Mouse (Mus musculus): ENCODE data around the gene Gne. TPM values are rescaled to one million over a fixed set of nuclear protein-coding genes. Genes with fewer than 3 reads are reported as not detected.

Gene Gne
- polyA plus RNA-seq, 1 experiment from 2014 or later = 23.2 TPM

- no peak overlapping the region for H3K27ac ChIP-seq (ENCODE audit: low read depth, low read length)
- WGBS = 88% methylated on average over 13 of the region's 13 CpGs
- H3K4me2 ChIP-seq (ENCODE audit: low read depth) = no peak overlapping the region
- no peak for ATAC-seq (ENCODE audit: insufficient read depth, low FRiP score, low TSS enrichment)
- no peak overlapping the region for H3K4me3 ChIP-seq (ENCODE audit: low read depth, low read length)
- no peaks in the 10 kb centered on the region for H3K36me3 ChIP-seq (ENCODE audit: control insufficient read depth, insufficient read depth, low read length)
- H3K4me1 ChIP-seq (ENCODE audit: control insufficient read depth, insufficient read depth, low read length) = no peaks in the 10 kb centered on the region
- no peak overlapping the region for H3K9ac ChIP-seq (ENCODE audit: low read length)
- no peak for DNase-seq (ENCODE audit: low spot score)
- H3K27me3 ChIP-seq (ENCODE audit: control insufficient read depth, insufficient read depth, low read length) = no peaks in the 10 kb centered on the region
- H3K9me3 ChIP-seq (ENCODE audit: control insufficient read depth, low read length) = no peaks in the 10 kb centered on the region
Measured at GRCm38 (mm10) chr4:44084602-44085325, 787 bp upstream of the Gne start.

- H3K4me1 ChIP-seq (ENCODE audit: control insufficient read depth, insufficient read depth, low read length) = no peaks in the 10 kb centered on the region
- ATAC-seq (ENCODE audit: insufficient read depth, low FRiP score, low TSS enrichment) = no peak
- 87% methylated on average over 7 of the region's 7 CpGs for WGBS
- H3K4me2 ChIP-seq (ENCODE audit: low read depth) = no peak overlapping the region
- no peaks in the 10 kb centered on the region for H3K9me3 ChIP-seq (ENCODE audit: control insufficient read depth, low read length)
- no peaks in the 10 kb centered on the region for H3K36me3 ChIP-seq (ENCODE audit: control insufficient read depth, insufficient read depth, low read length)
- DNase-seq (ENCODE audit: low spot score) = no peak
- H3K9ac ChIP-seq (ENCODE audit: low read length) = no peak overlapping the region
- no peaks in the 10 kb centered on the region for H3K27me3 ChIP-seq (ENCODE audit: control insufficient read depth, insufficient read depth, low read length)
- H3K4me3 ChIP-seq (ENCODE audit: low read depth, low read length) = no peak overlapping the region
- H3K27ac ChIP-seq (ENCODE audit: low read depth, low read length) = no peak overlapping the region
Measured at GRCm38 (mm10) chr4:44078358-44078933, 5.5 kb downstream of the Gne start.

- H3K4me1 ChIP-seq (ENCODE audit: control insufficient read depth, insufficient read depth, low read length) = peaks cover 6% of the 10 kb centered on the region
- DNase-seq (ENCODE audit: low spot score) = no peak
- H3K4me3 ChIP-seq (ENCODE audit: low read depth, low read length) = no peak overlapping the region
- no peaks in the 10 kb centered on the region for H3K36me3 ChIP-seq (ENCODE audit: control insufficient read depth, insufficient read depth, low read length)
- no peaks in the 10 kb centered on the region for H3K9me3 ChIP-seq (ENCODE audit: control insufficient read depth, low read length)
- H3K27me3 ChIP-seq (ENCODE audit: control insufficient read depth, insufficient read depth, low read length) = no peaks in the 10 kb centered on the region
- no peak overlapping the region for H3K4me2 ChIP-seq (ENCODE audit: low read depth)
- WGBS = 70% methylated on average over 4 of the region's 4 CpGs
- ATAC-seq (ENCODE audit: insufficient read depth, low FRiP score, low TSS enrichment) = no peak
- H3K27ac ChIP-seq (ENCODE audit: low read depth, low read length) = no peak overlapping the region
- H3K9ac ChIP-seq (ENCODE audit: low read length) = no peak overlapping the region
Measured at GRCm38 (mm10) chr4:44074422-44074821, 9.6 kb downstream of the Gne start.

- H3K4me1 ChIP-seq (ENCODE audit: control insufficient read depth, insufficient read depth, low read length) = peaks cover 6% of the 10 kb centered on the region
- H3K27me3 ChIP-seq (ENCODE audit: control insufficient read depth, insufficient read depth, low read length) = no peaks in the 10 kb centered on the region
- no peaks in the 10 kb centered on the region for H3K36me3 ChIP-seq (ENCODE audit: control insufficient read depth, insufficient read depth, low read length)
- no peaks in the 10 kb centered on the region for H3K9me3 ChIP-seq (ENCODE audit: control insufficient read depth, low read length)
- no peak overlapping the region for H3K9ac ChIP-seq (ENCODE audit: low read length)
- WGBS = 87% methylated on average over 3 of the region's 3 CpGs
- DNase-seq (ENCODE audit: low spot score) (no peak), ATAC-seq (ENCODE audit: insufficient read depth, low FRiP score, low TSS enrichment) (no peak)
- no peak overlapping the region for H3K4me2 ChIP-seq (ENCODE audit: low read depth)
- no peak overlapping the region for H3K27ac ChIP-seq (ENCODE audit: low read depth, low read length)
- no peak overlapping the region for H3K4me3 ChIP-seq (ENCODE audit: low read depth, low read length)
Measured at GRCm38 (mm10) chr4:44073799-44074198, 10.2 kb downstream of the Gne start.

- no peak for DNase-seq (ENCODE audit: low spot score)
- no peaks in the 10 kb centered on the region for H3K9me3 ChIP-seq (ENCODE audit: control insufficient read depth, low read length)
- 12% methylated on average over 9 of the region's 9 CpGs for WGBS
- H3K27me3 ChIP-seq (ENCODE audit: control insufficient read depth, insufficient read depth, low read length) = no peaks in the 10 kb centered on the region
- peak overlapping the region; percentile 79 for H3K4me2 ChIP-seq (ENCODE audit: low read depth)
- no peak; the same call in 1 of the 2 replicates for ATAC-seq (ENCODE audit: insufficient read depth, low FRiP score, low TSS enrichment)
- H3K4me1 ChIP-seq (ENCODE audit: control insufficient read depth, insufficient read depth, low read length) = peaks cover 6% of the 10 kb centered on the region
- peak overlapping the region; percentile 46; the same call in 1 of the 2 replicates for H3K9ac ChIP-seq (ENCODE audit: low read length)
- no peak overlapping the region for H3K27ac ChIP-seq (ENCODE audit: low read depth, low read length)
- H3K36me3 ChIP-seq (ENCODE audit: control insufficient read depth, insufficient read depth, low read length) = no peaks in the 10 kb centered on the region
- H3K4me3 ChIP-seq (ENCODE audit: low read depth, low read length) = peak overlapping the region; percentile 83
Measured at GRCm38 (mm10) chr4:44072873-44073441, 11.0 kb downstream of the Gne start.

- peak overlapping the region; percentile 83 for H3K4me3 ChIP-seq (ENCODE audit: low read depth, low read length)
- peak overlapping the region; percentile 78 for H3K9ac ChIP-seq (ENCODE audit: low read length)
- ATAC-seq (ENCODE audit: insufficient read depth, low FRiP score, low TSS enrichment) = peak; percentile 90
- peak overlapping the region; percentile 47 for H3K27ac ChIP-seq (ENCODE audit: low read depth, low read length)
- no peaks in the 10 kb centered on the region for H3K36me3 ChIP-seq (ENCODE audit: control insufficient read depth, insufficient read depth, low read length)
- peak overlapping the region; percentile 79 for H3K4me2 ChIP-seq (ENCODE audit: low read depth)
- WGBS = under 1% methylated on average over 67 of the region's 70 CpGs
- H3K27me3 ChIP-seq (ENCODE audit: control insufficient read depth, insufficient read depth, low read length) = no peaks in the 10 kb centered on the region
- H3K9me3 ChIP-seq (ENCODE audit: control insufficient read depth, low read length) = no peaks in the 10 kb centered on the region
- DNase-seq (ENCODE audit: low spot score) = peak; percentile 95
- H3K4me1 ChIP-seq (ENCODE audit: control insufficient read depth, insufficient read depth, low read length) = peaks cover 6% of the 10 kb centered on the region
Measured at GRCm38 (mm10) chr4:44072146-44072872, 11.7 kb downstream of the Gne start.

- no peaks in the 10 kb centered on the region for H3K27me3 ChIP-seq (ENCODE audit: control insufficient read depth, insufficient read depth, low read length)
- H3K27ac ChIP-seq (ENCODE audit: low read depth, low read length) = no peak overlapping the region
- 10% methylated on average over 11 of the region's 11 CpGs for WGBS
- H3K9ac ChIP-seq (ENCODE audit: low read length) = peak overlapping the region; percentile 78
- no peak for ATAC-seq (ENCODE audit: insufficient read depth, low FRiP score, low TSS enrichment)
- peak; percentile 13 for DNase-seq (ENCODE audit: low spot score)
- H3K4me2 ChIP-seq (ENCODE audit: low read depth) = peak overlapping the region; percentile 79
- no peaks in the 10 kb centered on the region for H3K36me3 ChIP-seq (ENCODE audit: control insufficient read depth, insufficient read depth, low read length)
- no peaks in the 10 kb centered on the region for H3K9me3 ChIP-seq (ENCODE audit: control insufficient read depth, low read length)
- H3K4me1 ChIP-seq (ENCODE audit: control insufficient read depth, insufficient read depth, low read length) = peaks cover 6% of the 10 kb centered on the region
- H3K4me3 ChIP-seq (ENCODE audit: low read depth, low read length) = peak overlapping the region; percentile 83
Measured at GRCm38 (mm10) chr4:44071741-44072145, 12.2 kb downstream of the Gne start.

- no peak for DNase-seq (ENCODE audit: low spot score)
- Histone ChIP-seq H3K36me3 (ENCODE audit: control insufficient read depth, insufficient read depth, low read length) (no peaks in the 10 kb centered on the region), H3K27ac (ENCODE audit: low read depth, low read length) (no peak overlapping the region), H3K9me3 (ENCODE audit: control insufficient read depth, low read length) (no peaks in the 10 kb centered on the region), H3K4me1 (ENCODE audit: control insufficient read depth, insufficient read depth, low read length) (peaks cover 6% of the 10 kb centered on the region), H3K4me2 (ENCODE audit: low read depth) (no peak overlapping the region), H3K9ac (ENCODE audit: low read length) (no peak overlapping the region), H3K27me3 (ENCODE audit: control insufficient read depth, insufficient read depth, low read length) (no peaks in the 10 kb centered on the region), H3K4me3 (ENCODE audit: low read depth, low read length) (no peak overlapping the region)
- WGBS = 78% methylated on average over 4 of the region's 4 CpGs
- no peak for ATAC-seq (ENCODE audit: insufficient read depth, low FRiP score, low TSS enrichment)
Measured at GRCm38 (mm10) chr4:44070641-44071040, 13.3 kb downstream of the Gne start.
